Mouse (Mus musculus): ENCODE data around the gene Tada3. TPM values are rescaled to one million over a fixed set of nuclear protein-coding genes. Genes with fewer than 3 reads are reported as not detected.
A peak's percentile ranks its signal among the peaks of the same experiment; 100 is the strongest.
"Not testable (repeated sequence)": the region's sequence is repeated elsewhere in the genome, so short reads cannot be mapped to it uniquely, and the experiment has no call there.

Tada3 gene
- total and polyA plus RNA-seq, 3 experiments = 25.0 to 62.2 TPM; not detected in 1

GRCm38 (mm10) chr6:113334216-113334615 is 43.5 kb downstream of the Tada3 start:
- H3K36me3 ChIP-seq (ENCODE audit: control insufficient read depth in 1 of 2, insufficient read depth in 2 of 2, low read length in 2 of 2) = peaks cover 0 to 16% of the 10 kb centered on the region in 2 experiments; a peak in 2 of 4 replicates

GRCm38 (mm10) chr6:113333137-113333950 is 44.3 kb downstream of the Tada3 start:
- Histone ChIP-seq H3K36me3 (ENCODE audit: control insufficient read depth in 1 of 2, insufficient read depth in 2 of 2, low read length in 2 of 2) (peaks cover 0 to 24% of the 10 kb centered on the region in 2 experiments; a peak in 2 of 4 replicates), H3K27me3 (ENCODE audit: control insufficient read depth in 1 of 2, insufficient read depth in 2 of 2, low read length in 2 of 2) (no peaks in the 10 kb centered on the region), H3K4me1 (ENCODE audit: control insufficient read depth in 1 of 2, insufficient read depth in 2 of 2, low read length in 2 of 2) (peaks cover 9 to 16% of the 10 kb centered on the region in 2 experiments), H3K27ac (ENCODE audit: control insufficient read depth, low read depth, low read length) (no peak overlapping the region), H3K79me2 (ENCODE audit: control insufficient read depth, insufficient read depth, low read length, poor library complexity) (no peaks in the 10 kb centered on the region), H3K9me3 (replicated peaks; ENCODE audit: insufficient read depth, low read length) (no peaks in the 10 kb centered on the region), H3K4me3 (ENCODE audit: control insufficient read depth in 1 of 2, insufficient read depth in 1 of 2, low read depth in 2 of 2, low read length in 2 of 2) (no peak overlapping the region), H3K9ac (ENCODE audit: control insufficient read depth, low read depth, low read length, poor library complexity, severe bottlenecking) (no peak overlapping the region)
- DNase-seq (ENCODE audit: low read depth, low spot score) = no peak
- TF ChIP-seq ZMIZ1 (IDR thresholded peaks at IDR 0.05; ENCODE audit: low read depth, low read length) = no peak
- no peak for TF ChIP-seq BHLHE40 (IDR thresholded peaks at IDR 0.05; ENCODE audit: borderline replicate concordance, low read depth, low read length)
- no peak for TF ChIP-seq ZC3H11A (IDR thresholded peaks at IDR 0.05; ENCODE audit: low read depth, low read length)
- no peak for TF ChIP-seq GABPA (IDR thresholded peaks at IDR 0.05; ENCODE audit: low read depth, low read length)

More at GRCm38 (mm10) chr6:113334216-113334615, 43.5 kb downstream of the Tada3 start:
- Histone ChIP-seq H3K27ac (ENCODE audit: control insufficient read depth, low read depth, low read length) (no peak overlapping the region), H3K4me1 (ENCODE audit: control insufficient read depth in 1 of 2, insufficient read depth in 2 of 2, low read length in 2 of 2) (peaks cover 8 to 10% of the 10 kb centered on the region in 2 experiments), H3K9me3 (replicated peaks; ENCODE audit: insufficient read depth, low read length) (no peaks in the 10 kb centered on the region), H3K79me2 (ENCODE audit: control insufficient read depth, insufficient read depth, low read length, poor library complexity) (no peaks in the 10 kb centered on the region), H3K27me3 (ENCODE audit: control insufficient read depth in 1 of 2, insufficient read depth in 2 of 2, low read length in 2 of 2) (no peaks in the 10 kb centered on the region), H3K9ac (ENCODE audit: control insufficient read depth, low read depth, low read length, poor library complexity, severe bottlenecking) (no peak overlapping the region), H3K4me3 (ENCODE audit: control insufficient read depth in 1 of 2, insufficient read depth in 1 of 2, low read depth in 2 of 2, low read length in 2 of 2) (no peak overlapping the region)
- TF ChIP-seq ZNF384 (IDR thresholded peaks at IDR 0.05; ENCODE audit: low read depth, low read length) = no peak
- TF ChIP-seq ELF1 (IDR thresholded peaks at IDR 0.05; ENCODE audit: low read depth, low read length) = no peak
- no peak for TF ChIP-seq BHLHE40 (IDR thresholded peaks at IDR 0.05; ENCODE audit: borderline replicate concordance, low read depth, low read length)
- no peak for TF ChIP-seq JUND (IDR thresholded peaks at IDR 0.05; ENCODE audit: low read depth, low read length)
- TF ChIP-seq CHD2 (IDR thresholded peaks at IDR 0.05; ENCODE audit: low read length) = no peak
- no peak for TF ChIP-seq POLR2A (IDR thresholded peaks at IDR 0.05; ENCODE audit: control insufficient read depth in 1 of 2, insufficient read depth in 1 of 2, low read depth in 1 of 2, low read length in 2 of 2, poor library complexity in 1 of 2)
- no peak for TF ChIP-seq POLR2AphosphoS2 (IDR thresholded peaks at IDR 0.05; ENCODE audit: low read length)
- no peak for TF ChIP-seq GABPA (IDR thresholded peaks at IDR 0.05; ENCODE audit: low read depth, low read length)
- DNase-seq (ENCODE audit: low read depth, low spot score) = no peak

GRCm38 (mm10) chr6:113332734-113333133 is 44.9 kb downstream of the Tada3 start:
- H3K27me3 ChIP-seq (ENCODE audit: control insufficient read depth in 1 of 2, insufficient read depth in 2 of 2, low read length in 2 of 2); H3K9ac ChIP-seq (ENCODE audit: control insufficient read depth, low read depth, low read length, poor library complexity, severe bottlenecking); H3K79me2 ChIP-seq (ENCODE audit: control insufficient read depth, insufficient read depth, low read length, poor library complexity); H3K9me3 ChIP-seq (replicated peaks; ENCODE audit: insufficient read depth, low read length); H3K27ac ChIP-seq (ENCODE audit: control insufficient read depth, low read depth, low read length); DNase-seq (ENCODE audit: low read depth, low spot score); H3K4me3 ChIP-seq (ENCODE audit: control insufficient read depth in 1 of 2, insufficient read depth in 1 of 2, low read depth in 2 of 2, low read length in 2 of 2): not testable (repeated sequence)
- TF ChIP-seq TBP (IDR thresholded peaks at IDR 0.05; ENCODE audit: low read depth, low read length) = peak; percentile 45; the same call in 1 of the 2 replicates
- Histone ChIP-seq H3K36me3 (ENCODE audit: control insufficient read depth in 1 of 2, insufficient read depth in 2 of 2, low read length in 2 of 2) (peaks cover 0 to 24% of the 10 kb centered on the region in 2 experiments; a peak in 2 of 4 replicates), H3K4me1 (ENCODE audit: control insufficient read depth in 1 of 2, insufficient read depth in 2 of 2, low read length in 2 of 2) (peaks cover 9 to 19% of the 10 kb centered on the region in 2 experiments)
